Mouse (Mus musculus) monocyte, adult 2 months (primary cell): ENCODE results near the gene Gm8909.
"Not testable (repeated sequence)": the region's sequence is repeated elsewhere in the genome, so short reads cannot be mapped to it uniquely, and the experiment has no call there.

ENCODE experiments used
- DNase-seq, 2 experiments: peaks; one replicate each; pipeline ENCODE4 v3.0.0; 2022; ENCODE audit warnings: low spot score in 2 of 2, low read depth in 1 of 2

The Gm8909 gene

GRCm38 (mm10) chr17:36161129-36162051 is 6.9 kb downstream of the Gm8909 start:
- DNase-seq: no peak

DNA sequence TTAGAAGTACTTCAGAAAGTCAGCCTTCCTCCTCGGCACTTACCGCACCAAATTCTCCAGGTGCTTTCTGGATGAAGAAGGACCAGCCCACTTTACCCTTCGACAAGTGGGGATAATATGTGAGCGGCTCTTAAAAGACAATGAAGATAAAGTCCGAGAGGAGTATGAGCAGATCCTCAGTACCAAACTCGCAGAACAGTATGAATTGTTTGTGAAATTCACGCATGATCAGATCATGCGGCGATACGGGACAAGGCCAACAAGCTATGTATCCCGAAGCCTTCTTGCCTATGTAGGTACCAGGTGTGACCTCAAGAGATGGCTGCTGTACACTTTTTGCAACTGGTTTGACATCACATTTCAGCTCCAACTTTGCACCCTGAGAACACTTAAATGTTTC is 10.1 kb downstream of the Gm8909 start:
- not testable (repeated sequence) for DNase-seq

- not testable (repeated sequence) for DNase-seq
Observed at GRCm38 (mm10) chr17:36157782-36158181, 10.6 kb downstream of the Gm8909 start.

DNA sequence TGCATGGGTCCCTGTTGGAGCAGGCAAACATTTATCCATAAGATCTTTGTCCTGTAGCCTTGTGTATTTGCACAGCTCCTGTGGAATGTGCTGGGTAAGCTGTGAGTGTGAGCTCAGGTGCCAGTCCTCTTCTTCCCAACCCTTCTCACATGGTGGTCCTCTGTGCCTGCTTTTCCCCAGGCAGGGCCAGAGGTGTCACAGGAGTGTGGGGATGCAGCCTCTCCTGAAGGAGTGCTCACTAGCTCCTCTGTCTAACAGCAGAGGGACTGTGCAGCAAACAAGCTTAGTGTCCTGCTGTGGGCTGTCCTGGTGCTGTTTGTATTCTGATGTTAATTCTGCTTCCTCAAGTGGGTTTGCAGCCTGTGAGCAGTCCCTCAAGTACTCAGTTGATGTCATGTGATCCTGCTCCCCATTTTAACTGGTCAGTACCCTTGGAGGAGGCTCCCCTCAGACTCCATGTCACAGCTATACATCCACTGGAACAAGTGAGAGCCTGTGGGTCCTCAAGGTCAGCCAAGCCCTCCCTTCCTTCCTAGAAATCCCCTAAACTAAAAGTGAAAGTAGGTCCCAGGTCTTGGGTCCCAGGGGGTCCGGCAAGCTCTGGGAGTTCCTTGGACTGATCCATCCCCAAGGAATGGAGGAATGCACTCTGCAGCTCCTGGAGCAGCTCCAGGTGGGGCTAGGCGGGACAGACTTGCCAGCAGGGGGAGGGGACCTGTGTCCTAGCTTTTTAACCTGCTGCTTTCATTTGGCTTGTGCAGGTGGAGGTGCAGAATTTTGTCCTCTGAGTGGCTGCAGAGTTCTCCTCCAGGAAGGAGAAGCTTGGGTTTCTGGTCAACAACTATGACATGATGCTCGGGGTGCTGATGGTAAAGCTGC is 13.8 kb downstream of the Gm8909 start:
- DNase-seq: no peak

- not testable (repeated sequence) for DNase-seq
Observed at GRCm38 (mm10) chr17:36151200-36151599, 17.1 kb downstream of the Gm8909 start.

DNA sequence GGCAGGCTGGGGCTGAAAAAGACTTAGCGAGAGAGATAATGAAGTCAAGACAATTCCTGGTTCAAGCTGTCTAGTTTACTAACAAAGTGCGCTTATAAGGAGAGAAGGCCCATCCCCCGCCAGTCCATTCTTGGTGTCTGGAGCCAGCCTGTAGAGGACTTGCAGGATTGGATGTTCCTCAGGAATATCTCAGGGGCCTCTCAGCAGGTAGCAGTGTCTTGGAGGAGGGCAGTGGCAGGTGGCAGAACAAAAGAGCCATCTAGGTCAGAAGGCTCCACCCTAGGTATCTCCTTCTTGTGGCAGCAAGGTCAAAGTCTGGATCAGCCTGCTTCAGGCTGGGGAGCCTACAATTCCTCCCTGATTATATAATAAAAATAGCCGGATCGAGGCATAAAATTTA is 19.9 kb downstream of the Gm8909 start:
- DNase-seq: not testable (repeated sequence)

GRCm38 (mm10) chr17:36146937-36147336 is 21.4 kb downstream of the Gm8909 start:
- DNase-seq: not testable (repeated sequence)

DNA sequence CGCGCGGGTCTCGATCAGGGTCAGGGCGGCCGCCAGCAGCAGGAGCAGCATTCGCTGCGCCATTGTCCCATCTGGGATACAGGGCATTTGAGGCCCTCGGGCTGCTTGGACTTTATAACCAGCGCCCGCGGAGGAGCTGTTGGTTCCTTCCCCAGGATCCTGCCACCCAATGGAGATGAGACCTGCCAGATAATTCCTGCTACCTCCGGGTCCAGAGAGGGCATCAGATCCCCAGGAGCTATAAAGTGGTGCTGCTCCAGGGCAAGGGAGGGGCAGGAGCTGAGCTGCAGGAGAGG is 22.5 kb downstream of the Gm8909 start:
- DNase-seq: not testable (repeated sequence)

DNA sequence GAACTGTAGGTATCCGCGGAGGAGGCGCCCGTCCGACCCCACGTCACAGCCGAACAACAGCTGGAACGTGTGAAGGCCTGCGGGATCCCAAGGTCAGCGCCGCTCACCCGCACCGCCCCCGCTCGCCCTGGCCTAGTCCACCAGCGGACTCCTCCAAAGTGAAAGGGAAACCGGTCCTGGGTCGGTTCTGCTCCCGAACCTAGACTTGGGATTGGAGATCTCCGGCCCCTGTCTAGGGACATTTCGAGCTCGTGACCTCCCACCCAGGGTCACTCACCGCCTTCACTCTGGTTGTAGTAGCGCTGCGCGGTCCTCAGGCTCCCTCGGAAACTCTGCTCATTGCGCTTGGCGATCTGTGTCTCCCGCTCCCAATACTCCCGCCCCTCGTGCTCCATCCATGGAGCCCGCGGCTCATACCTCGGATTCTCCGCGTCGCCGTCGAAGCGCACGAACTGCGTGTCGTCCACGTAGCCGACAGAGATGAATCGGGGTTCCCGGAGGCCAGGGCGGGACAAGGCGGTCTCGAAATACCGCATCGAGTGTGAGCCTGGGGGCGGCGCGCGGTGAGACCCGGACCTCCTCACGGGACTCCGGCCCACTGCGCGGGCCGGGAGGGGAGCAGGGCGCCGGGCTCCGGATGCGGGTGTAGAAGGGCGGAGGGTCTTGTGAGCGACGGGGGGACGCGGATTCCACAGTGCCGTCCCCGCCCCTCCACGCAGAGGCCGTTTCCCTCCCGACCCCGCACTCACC is 23.1 kb downstream of the Gm8909 start:
- DNase-seq: no peak

DNA sequence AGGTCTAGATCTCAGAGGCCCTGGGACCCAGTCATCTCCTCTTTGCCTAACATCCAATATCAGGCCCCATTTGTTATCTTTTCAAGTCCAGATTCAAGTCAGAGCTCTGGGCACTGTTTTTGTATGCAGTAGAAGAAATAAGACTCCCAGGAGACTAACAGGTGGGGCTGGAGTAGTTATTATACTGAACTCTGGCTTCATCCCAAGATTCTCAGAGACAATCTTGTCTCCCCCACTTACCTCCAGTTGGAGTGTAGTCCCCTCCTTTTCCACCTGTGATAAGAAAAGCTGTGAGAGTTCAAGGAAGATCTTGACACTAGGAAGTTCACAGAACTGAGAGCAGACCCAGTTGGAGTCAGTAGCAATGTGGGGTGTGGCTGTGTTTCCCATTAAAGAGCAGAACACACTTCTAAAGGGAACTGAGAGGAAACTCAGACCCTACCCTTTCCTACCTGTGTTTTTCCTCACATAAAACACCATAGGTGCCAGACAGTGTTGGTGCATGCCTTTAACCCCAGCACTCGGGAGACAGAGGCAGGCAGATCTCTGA is 32.0 kb downstream of the Gm8909 start:
- DNase-seq: not testable (repeated sequence)

- peak in 1 of 2 experiments; percentile 22 for DNase-seq
Observed at GRCm38 (mm10) chr17:36135421-36136231, 32.7 kb downstream of the Gm8909 start.

DNA sequence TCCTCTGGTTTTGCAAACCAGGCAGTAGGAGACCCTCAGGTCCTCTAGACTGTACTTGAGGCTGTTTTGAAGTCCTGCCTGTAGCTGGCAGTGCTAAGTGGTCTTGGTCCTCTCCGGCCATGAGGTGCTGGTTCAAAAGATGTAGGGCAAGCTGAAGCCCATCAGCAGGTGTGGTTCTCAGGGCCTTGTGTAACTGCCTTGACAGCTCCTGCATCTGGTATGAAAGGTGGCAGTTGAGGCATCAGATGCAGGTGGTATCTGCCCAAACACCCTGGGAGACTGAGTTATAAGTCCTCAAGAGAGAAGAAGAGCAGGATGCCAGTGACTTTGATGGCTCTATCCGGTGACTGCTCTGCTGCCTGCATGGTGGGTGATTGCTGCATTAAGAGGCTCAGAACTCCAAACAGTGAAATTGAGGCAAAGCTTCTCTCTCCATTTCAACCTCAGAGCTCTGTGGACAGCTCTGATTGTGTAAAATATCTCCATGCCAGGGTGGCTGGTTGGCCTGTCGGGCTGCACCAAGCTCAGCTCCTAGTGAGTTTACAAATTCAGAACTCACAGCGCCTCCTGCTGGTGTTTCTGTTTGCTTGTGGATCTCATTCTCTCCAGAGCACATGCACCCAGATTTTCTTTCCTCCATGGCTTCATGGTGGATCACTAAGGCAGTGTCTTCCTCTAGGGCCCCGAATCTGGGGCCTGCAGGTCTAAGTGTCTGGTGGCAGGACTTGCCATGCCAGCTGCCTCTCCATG is 36.6 kb downstream of the Gm8909 start:
- DNase-seq: no peak

DNA sequence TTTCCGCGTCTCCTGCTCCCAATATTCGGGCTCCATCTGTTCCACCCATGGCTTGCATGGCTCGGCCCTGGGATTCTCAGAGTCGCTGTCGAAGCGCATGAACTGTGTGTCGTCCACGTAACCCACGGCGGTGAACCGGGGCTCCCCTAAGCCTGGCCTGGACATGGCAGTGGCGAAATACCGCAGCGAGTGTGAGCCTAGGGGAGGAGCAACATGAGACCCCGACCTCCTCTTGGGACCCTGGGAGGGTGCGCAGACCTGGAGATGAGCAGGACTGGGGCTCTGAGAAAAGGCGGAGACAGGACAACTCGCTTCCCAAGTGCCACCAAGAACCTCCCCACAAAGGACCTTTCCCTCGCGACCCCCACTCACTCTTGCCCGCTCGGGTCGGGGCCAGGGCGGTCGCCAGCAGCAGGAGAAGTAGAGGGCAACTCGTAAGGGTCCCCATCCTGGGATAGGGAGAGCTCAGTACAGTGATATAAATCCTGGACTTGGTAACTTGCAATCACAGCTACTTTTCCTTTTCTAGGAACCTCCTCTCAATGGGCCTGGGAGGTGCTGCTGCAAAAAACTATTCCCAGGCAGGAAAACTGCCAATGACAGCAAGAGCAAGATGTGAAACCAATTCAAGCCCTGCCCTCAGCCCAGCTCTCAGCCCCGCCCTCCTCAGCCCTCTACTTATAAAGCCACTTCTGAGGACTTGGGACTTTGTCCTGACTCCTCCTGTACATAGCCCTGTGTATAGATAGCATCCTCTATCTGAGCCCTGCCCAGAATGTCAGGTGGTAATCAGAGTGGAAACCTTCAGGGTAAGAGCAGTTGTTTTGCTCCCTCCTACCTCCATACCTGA is 39.1 kb downstream of the Gm8909 start, which contains the start of gene Gm7030:
Gm7030 (minus strand) TSS at position 458 of the 850 bp plus-strand sequence.
- not testable (repeated sequence) for DNase-seq

GRCm38 (mm10) chr17:36128525-36128924 is 39.8 kb downstream of the Gm8909 start:
- DNase-seq: not testable (repeated sequence)

- not testable (repeated sequence) for DNase-seq
Observed at GRCm38 (mm10) chr17:36124111-36124510, 44.2 kb downstream of the Gm8909 start.

GRCm38 (mm10) chr17:36121352-36122020 is 46.9 kb downstream of the Gm8909 start, which contains the start of gene Gm19684:
TSS of gene Gm19684 (plus strand) at chr17:36121678.
- peak; percentile 41 to 44 for DNase-seq

DNA sequence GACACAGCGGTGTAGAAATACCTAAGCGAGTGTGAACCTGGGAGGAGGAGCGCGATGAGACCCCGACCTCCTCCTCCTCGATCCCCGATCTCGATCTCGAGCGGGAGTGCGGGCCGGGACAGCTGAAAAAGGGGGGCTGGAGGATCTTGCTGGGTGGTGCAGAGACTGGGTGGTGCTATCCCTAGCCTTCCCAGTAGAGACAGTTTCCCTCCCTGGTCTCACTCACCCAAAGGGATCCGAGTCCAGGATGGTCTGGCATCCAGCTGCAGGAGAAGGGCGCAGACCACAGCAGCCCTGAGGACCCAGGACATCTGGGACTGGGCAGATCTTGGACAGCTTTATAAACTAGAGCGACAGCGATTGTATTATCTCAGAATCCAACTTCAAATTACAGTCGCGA is 47.5 kb downstream of the Gm8909 start:
- not testable (repeated sequence) for DNase-seq

GRCm38 (mm10) chr17:36116545-36116944 is 51.8 kb downstream of the Gm8909 start:
- DNase-seq: not testable (repeated sequence)
